Mouse (Mus musculus): ENCODE data around the gene Chrd.

DNA sequence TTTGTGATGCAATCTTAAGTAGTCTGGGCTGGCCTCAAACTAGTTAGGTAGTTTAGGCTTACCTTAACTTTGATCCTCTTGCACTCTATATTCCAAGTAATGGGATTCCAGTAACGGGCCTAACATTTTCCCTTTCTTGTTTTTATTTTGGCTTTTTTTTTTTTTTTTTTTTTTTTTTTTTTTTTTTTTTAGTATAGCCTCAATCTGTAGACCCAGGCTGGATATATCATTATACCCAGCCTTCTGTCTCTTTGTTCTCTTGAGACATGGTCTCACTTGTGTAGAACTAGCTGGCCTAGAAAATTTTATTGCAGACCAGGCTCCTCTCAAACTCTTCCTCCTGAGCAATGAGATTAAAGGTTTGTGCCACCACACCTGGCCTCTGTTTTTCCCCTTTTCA, 41.3 kb upstream of the Chrd start:
- TF ChIP-seq CTCF (IDR thresholded peaks at IDR 0.05; ENCODE audit: borderline replicate concordance, insufficient read depth, low read depth, low read length) = no peak
- TF ChIP-seq POLR2A (IDR thresholded peaks at IDR 0.05; ENCODE audit: borderline replicate concordance, insufficient read depth, low read length) = no peak
